Mouse (Mus musculus): ENCODE results near the gene Zfp839.

The Zfp839 gene

DNA sequence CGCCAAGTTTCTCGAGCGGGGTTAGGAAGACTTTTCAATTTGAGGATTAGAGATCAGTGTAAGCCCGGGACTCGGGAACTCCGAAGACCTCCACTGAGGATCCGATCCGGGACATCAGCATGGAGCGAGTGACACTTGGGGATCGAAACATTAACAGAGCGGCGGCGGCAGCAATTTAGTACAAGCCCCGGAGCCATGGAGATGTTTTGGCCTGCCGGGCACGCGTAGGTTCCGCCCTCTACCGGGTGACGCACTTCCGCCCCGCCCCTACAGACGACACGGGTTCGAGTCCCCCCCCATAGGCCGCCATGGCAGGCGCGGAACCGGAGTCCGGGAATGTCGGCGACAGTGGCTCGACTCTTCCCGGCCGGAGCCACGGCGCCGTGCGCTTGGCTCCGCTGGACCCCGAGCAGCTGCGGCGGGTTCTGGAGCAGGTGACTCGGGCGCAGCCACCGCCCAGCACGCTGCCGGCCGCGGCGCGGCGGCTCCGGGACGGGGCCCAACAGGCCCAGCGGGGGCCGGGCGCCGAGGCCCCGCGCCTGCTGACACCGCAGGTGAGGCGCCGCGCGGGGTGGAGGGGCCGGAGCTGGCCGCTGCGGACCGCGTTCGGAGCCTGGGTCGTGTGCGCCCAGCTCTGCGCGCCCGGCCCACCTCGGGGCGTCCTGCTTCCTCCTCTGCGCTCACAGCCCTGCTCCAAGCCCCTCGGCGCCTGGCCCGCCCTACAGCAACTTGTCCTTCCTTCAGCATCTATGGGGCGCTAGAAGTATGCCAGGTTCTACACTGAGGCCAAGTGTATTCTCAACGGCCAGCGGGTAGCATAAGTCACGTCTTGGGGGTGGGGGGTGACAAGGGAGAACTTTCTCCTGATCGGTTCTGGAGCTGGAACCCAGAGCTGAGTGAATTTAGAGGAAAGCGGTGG lies at the start of gene Zfp839:
Gene Zfp839, plus strand, starts transcription at position 244 of the 919 bp plus-strand sequence.
- DNase-seq (ENCODE audit: low spot score in 2 of 2): peak; percentile 80 to 81

- no peak for DNase-seq (ENCODE audit: low spot score in 2 of 2)
These were observed 48.1 kb upstream of the Zfp839 start for GRCm38 (mm10) chr12:110801876-110802464.

DNA sequence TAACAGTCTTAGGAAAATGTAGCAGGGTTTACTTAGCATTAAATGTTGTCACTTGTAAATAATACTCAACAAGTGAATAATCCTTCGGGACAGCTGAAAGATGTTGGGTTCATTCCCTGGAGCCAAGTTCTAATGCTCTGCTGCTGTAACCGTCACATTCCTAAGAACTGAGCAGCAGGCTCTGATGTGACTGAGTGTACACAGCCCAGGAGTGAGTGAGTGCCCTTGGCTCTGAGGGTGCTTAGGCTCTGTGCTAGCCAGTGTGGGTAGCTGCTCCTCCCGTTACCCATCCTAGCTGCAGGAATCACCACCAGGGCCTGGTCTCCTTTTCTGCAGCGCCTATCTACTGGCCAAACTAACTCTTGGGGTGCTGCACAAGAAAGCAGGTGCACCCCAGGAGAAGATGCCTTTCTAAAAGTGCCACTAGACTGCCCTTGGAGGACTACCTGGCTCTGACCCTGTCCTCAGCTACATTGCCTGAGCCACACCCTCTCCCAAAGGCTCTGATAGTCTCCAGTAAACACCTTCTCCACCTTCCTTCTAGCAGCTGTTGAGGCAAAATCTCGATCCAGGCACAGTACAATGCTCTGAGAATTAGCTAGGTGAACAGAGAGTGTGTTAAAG lies 47.3 kb upstream of the Zfp839 start:
- DNase-seq (ENCODE audit: low spot score in 2 of 2): no peak

GRCm38 (mm10) chr12:110804261-110804660 lies 45.8 kb upstream of the Zfp839 start:
- DNase-seq (ENCODE audit: low spot score in 2 of 2): no peak

DNA sequence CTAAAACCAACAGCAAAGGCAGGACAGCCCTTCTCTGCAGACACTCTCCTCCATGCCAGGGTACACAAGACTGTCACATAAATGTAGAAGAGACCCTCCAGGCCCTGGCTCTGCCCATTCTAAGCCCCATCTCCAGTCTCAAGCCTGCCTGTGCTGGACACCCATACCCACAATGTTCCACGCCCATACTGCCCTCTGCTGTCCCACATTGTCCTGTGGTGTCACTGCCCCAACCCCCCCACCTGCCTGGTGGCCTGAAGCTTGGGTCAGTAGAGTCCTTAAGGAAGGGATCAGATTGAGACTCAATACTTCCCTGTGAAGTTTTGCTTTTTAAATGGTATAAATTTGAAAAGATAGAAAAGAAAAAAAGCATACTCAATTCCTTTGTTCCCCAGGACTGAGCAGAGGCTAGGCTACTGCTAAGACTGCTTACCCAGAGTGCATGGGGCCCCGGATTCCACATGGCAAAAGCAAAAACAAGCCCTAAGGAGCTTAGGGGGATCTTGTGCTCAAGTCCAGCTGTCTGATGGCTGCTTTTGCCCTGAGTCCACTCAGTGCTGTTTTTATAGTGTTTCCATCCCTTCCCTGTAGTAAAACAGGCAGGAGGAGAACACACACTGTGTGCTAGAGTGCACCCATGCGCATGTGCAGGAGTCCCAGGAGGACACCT lies 43.6 kb upstream of the Zfp839 start:
- peak in 1 of 2 experiments; percentile 29 for DNase-seq (ENCODE audit: low spot score in 2 of 2)

- DNase-seq (ENCODE audit: low spot score in 2 of 2): no peak
These were observed 41.6 kb upstream of the Zfp839 start for GRCm38 (mm10) chr12:110808430-110808829.

DNA sequence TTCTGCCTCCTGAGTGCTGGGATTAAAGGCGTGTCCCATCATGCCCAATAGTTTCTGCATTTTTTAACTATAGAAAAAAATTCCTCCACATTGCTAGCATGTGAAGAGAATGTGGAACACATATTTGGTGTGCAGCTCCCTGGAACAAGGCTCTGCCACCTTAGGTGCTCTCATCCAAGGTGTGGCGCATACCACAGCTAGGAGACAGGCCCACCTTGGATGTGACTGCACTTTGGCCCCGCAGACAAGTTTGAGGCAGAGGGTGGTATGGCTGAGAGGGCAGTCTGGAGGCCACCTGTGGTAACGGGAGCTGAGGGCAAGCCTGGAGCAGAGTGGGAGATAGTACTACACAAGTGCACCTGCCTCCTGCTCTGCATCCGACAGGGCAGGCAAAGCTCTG lies 41.2 kb upstream of the Zfp839 start:
- no peak for DNase-seq (ENCODE audit: low spot score in 2 of 2)

GRCm38 (mm10) chr12:110813132-110813531 lies 36.9 kb upstream of the Zfp839 start:
- no peak for DNase-seq (ENCODE audit: low spot score in 2 of 2)

- no peak for DNase-seq (ENCODE audit: low spot score in 2 of 2)
These were observed 36.4 kb upstream of the Zfp839 start for GRCm38 (mm10) chr12:110813624-110814023.

- DNase-seq (ENCODE audit: low spot score in 2 of 2): no peak
These were observed 35.1 kb upstream of the Zfp839 start for GRCm38 (mm10) chr12:110814924-110815323.

GRCm38 (mm10) chr12:110816833-110817232 lies 33.2 kb upstream of the Zfp839 start:
- DNase-seq (ENCODE audit: low spot score in 2 of 2): no peak

DNA sequence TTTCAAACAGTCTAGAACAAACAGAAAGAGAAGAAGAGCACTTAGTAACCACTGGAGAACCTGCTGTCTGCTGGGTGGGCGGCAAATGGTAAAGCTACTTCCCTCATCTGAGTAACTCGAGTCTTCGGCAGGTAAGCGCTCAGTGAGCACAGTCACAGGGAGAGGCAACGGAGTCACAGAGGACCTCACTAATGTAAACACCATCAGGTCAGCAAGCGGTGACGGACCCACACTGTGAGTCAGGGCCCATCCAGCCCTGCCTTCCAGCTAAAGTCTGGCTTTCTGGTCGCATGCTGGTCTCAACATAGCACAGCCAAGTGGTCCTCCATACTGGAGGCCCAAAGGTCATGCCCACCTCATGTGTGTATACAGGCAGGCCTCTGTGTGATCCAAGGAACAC lies 30.7 kb upstream of the Zfp839 start:
- no peak for DNase-seq (ENCODE audit: low spot score in 2 of 2)

GRCm38 (mm10) chr12:110821787-110822186 lies 28.3 kb upstream of the Zfp839 start:
- no peak for DNase-seq (ENCODE audit: low spot score in 2 of 2)

- DNase-seq (ENCODE audit: low spot score in 2 of 2): no peak
These were observed 27.7 kb upstream of the Zfp839 start for GRCm38 (mm10) chr12:110822366-110822765.

DNA sequence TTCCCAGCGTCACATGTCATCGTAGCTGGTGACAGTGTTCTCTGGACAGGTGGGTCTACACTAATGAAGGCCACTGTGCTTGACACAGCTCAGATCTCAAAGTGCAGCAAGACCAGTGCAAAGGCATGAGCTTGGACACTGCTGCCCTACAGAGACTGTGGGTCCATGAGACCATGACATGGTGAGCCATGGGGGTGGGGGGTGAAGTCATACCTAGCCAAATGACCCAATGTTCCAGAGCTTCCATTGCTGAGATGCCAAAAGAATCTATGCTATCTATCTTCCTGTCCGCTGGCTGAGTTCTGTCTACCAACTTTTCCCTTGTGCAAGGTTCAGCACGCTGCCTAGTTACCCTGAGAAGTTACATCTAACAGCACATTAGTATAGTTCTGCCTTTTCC lies 21.1 kb upstream of the Zfp839 start:
- no peak for DNase-seq (ENCODE audit: low spot score in 2 of 2)

- no peak for DNase-seq (ENCODE audit: low spot score in 2 of 2)
These were observed 19.6 kb upstream of the Zfp839 start for GRCm38 (mm10) chr12:110830293-110831024.

GRCm38 (mm10) chr12:110835182-110835581 lies 14.9 kb upstream of the Zfp839 start:
- no peak for DNase-seq (ENCODE audit: low spot score in 2 of 2)

DNA sequence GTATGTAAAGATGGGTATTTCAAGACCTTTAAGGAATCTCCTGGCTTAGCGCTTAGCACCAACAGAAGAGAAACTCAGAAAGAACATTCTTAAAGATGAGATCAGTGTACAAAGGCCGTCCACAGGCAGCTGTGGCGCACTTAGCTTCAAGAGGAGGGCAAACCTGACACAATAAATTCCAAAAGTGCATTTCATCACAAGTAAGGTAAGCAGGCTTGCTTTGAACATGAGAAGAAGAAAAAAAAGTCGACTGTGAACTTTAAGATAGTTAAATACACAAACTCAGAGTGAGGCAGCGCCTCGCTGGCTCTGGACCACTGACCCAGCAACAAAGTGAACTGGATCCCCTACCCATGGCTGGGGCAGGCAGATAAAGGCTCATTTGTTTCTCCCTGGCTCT lies 13.3 kb upstream of the Zfp839 start:
- no peak for DNase-seq (ENCODE audit: low spot score in 2 of 2)

- DNase-seq (ENCODE audit: low spot score in 2 of 2): no peak
These were observed 12.7 kb upstream of the Zfp839 start for GRCm38 (mm10) chr12:110837192-110837841.

DNA sequence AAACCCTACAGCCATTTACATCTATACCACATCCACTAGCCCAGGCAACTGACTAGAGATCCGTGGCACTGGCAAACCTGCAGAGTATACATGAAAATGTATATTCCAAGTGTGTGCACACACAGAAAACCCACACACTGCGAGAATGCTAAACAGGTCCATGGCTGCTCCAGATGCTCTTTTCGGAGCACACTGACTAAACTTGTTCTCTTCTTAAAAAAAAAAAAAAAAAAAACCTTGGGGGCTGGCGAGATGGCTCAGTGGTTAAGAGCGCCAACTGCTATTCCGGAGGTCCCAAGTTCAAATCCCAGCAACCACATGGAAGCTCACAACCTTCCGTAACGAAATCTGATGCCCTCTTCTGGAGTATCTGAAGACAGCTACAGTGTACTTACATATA lies 12.2 kb upstream of the Zfp839 start:
- no peak for DNase-seq (ENCODE audit: low spot score in 2 of 2)
